Mouse (Mus musculus): ENCODE data around the gene Wwtr1.

The Wwtr1 gene

GRCm38 (mm10) chr3:57516146-57516545 lies 59.6 kb downstream of the Wwtr1 start:
- DNase-seq (ENCODE audit: low read depth, low spot score): no peak

- DNase-seq (ENCODE audit: low read depth, low spot score): no peak
Measured at GRCm38 (mm10) chr3:57515044-57515443, 60.7 kb downstream of the Wwtr1 start.

- DNase-seq (ENCODE audit: low read depth, low spot score): no peak
Measured at GRCm38 (mm10) chr3:57511816-57512586, 63.7 kb downstream of the Wwtr1 start.

GRCm38 (mm10) chr3:57509945-57510675 lies 65.6 kb downstream of the Wwtr1 start:
- DNase-seq (ENCODE audit: low read depth, low spot score): no peak

- no peak for DNase-seq (ENCODE audit: low read depth, low spot score)
Measured at GRCm38 (mm10) chr3:57505991-57506390, 69.7 kb downstream of the Wwtr1 start.

- no peak for DNase-seq (ENCODE audit: low read depth, low spot score)
Measured at GRCm38 (mm10) chr3:57504756-57505155, 71.0 kb downstream of the Wwtr1 start.

- no peak for DNase-seq (ENCODE audit: low read depth, low spot score)
Measured at GRCm38 (mm10) chr3:57501596-57502220, 74.0 kb downstream of the Wwtr1 start.

- no peak for DNase-seq (ENCODE audit: low read depth, low spot score)
Measured at GRCm38 (mm10) chr3:57500846-57501245, 74.9 kb downstream of the Wwtr1 start.

- no peak for DNase-seq (ENCODE audit: low read depth, low spot score)
Measured at GRCm38 (mm10) chr3:57497791-57498190, 77.9 kb downstream of the Wwtr1 start.

- DNase-seq (ENCODE audit: low read depth, low spot score): no peak
Measured at GRCm38 (mm10) chr3:57496428-57496827, 79.3 kb downstream of the Wwtr1 start.

GRCm38 (mm10) chr3:57487455-57488153 lies 88.1 kb downstream of the Wwtr1 start:
- no peak for DNase-seq (ENCODE audit: low read depth, low spot score)

GRCm38 (mm10) chr3:57486068-57486467 lies 89.6 kb downstream of the Wwtr1 start:
- DNase-seq (ENCODE audit: low read depth, low spot score): no peak

- no peak for DNase-seq (ENCODE audit: low read depth, low spot score)
Measured at GRCm38 (mm10) chr3:57481981-57482380, 93.7 kb downstream of the Wwtr1 start.

- no peak for DNase-seq (ENCODE audit: low read depth, low spot score)
Measured at GRCm38 (mm10) chr3:57480640-57481039, 95.1 kb downstream of the Wwtr1 start.

GRCm38 (mm10) chr3:57474421-57474820 lies 101.3 kb downstream of the Wwtr1 start:
- no peak for DNase-seq (ENCODE audit: low read depth, low spot score)

- DNase-seq (ENCODE audit: low read depth, low spot score): no peak
Measured at GRCm38 (mm10) chr3:57472407-57472806, 103.3 kb downstream of the Wwtr1 start.

GRCm38 (mm10) chr3:57470981-57471601 lies 104.6 kb downstream of the Wwtr1 start:
- DNase-seq (ENCODE audit: low read depth, low spot score): no peak

- no peak for DNase-seq (ENCODE audit: low read depth, low spot score)
Measured at GRCm38 (mm10) chr3:57470326-57470725, 105.4 kb downstream of the Wwtr1 start.

GRCm38 (mm10) chr3:57469325-57469724 lies 106.4 kb downstream of the Wwtr1 start:
- no peak for DNase-seq (ENCODE audit: low read depth, low spot score)

- no peak for DNase-seq (ENCODE audit: low read depth, low spot score)
Measured at GRCm38 (mm10) chr3:57466289-57466688, 109.4 kb downstream of the Wwtr1 start.

- DNase-seq (ENCODE audit: low read depth, low spot score): no peak
Measured at GRCm38 (mm10) chr3:57463302-57463701, 112.4 kb downstream of the Wwtr1 start.
